Mouse (Mus musculus) E14TG2a.4 (cell line): ENCODE results near the gene Nucks1.

ENCODE experiments used
- CTCF ChIP-seq: conservative IDR thresholded peaks from 2 replicates; pipeline ENCODE4 v1.5.1; 2014; ENCODE audit warnings: low read length
- NANOG ChIP-seq: IDR thresholded peaks from 2 replicates; pipeline ENCODE4 v1.6.1; 2014; ENCODE audit warnings: borderline replicate concordance, low read length, mixed read lengths

- TF ChIP-seq CTCF (no peak), NANOG (no peak)
These were observed 58.6 kb downstream of the Nucks1 start for GRCm38 (mm10) chr1:131968983-131969382.
